Mouse (Mus musculus) olfactory bulb, adult 2 months (tissue): ENCODE measurements around the gene Tspan9.

Experiments used
- CTCF ChIP-seq: fragments of 200-500 bp; IDR thresholded peaks from 2 replicates; pipeline ENCODE4 v1.5.1; 2012; ENCODE audit warnings: low read depth, mild to moderate bottlenecking, low read length, moderate library complexity; ENCODE audit not compliant: insufficient read depth
- POLR2A ChIP-seq: fragments of 200-500 bp; IDR thresholded peaks from 2 replicates; pipeline ENCODE4 v1.6.1; 2012; ENCODE audit warnings: mild to moderate bottlenecking, low read depth, low read length, moderate library complexity; ENCODE audit not compliant: insufficient read depth

- no peak for TF ChIP-seq CTCF
- no peak for TF ChIP-seq POLR2A
Measured at GRCm38 (mm10) chr6:127933841-127934240, 209.6 kb downstream of the Tspan9 start.
